Mouse (Mus musculus): ENCODE data around the gene Kank1. TPM values are rescaled to one million over a fixed set of nuclear protein-coding genes. Genes with fewer than 3 reads are reported as not detected.

Gene Kank1
- polyA plus RNA-seq, 1 experiment from 2014 or later: 3.9 TPM

DNA sequence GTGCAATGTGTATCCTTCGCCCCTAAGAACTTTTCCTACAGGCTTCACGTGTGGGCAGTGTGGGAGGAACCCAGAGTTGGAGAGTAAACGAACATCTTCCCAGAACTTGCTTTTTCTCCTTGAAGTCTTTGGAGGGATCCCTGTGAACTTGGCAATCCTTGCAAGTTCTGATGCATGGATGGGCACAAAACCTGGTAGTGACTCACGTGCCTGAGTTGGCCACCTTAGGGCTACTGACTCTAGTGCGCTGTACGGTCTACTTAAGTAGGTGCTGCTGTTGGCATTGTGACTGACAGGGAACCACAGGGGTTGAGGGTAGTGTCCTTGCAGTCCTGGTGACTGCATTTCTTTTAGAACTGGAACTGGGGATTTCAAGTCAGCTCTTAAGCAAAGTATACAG lies 21.5 kb downstream of the Kank1 start:
- no peak for ATAC-seq (replicated peaks)
- 87% methylated on average over 6 of the region's 6 CpGs for WGBS
- Histone ChIP-seq H3K4me3 (no peak overlapping the region), H3K9ac (replicated peaks) (no peak overlapping the region), H3K9me3 (no peaks in the 10 kb centered on the region), H3K36me3 (no peaks in the 10 kb centered on the region), H3K27me3 (no peaks in the 10 kb centered on the region), H3K27ac (replicated peaks) (no peak overlapping the region), H3K4me1 (no peaks in the 10 kb centered on the region), H3K4me2 (replicated peaks) (no peak overlapping the region)

DNA sequence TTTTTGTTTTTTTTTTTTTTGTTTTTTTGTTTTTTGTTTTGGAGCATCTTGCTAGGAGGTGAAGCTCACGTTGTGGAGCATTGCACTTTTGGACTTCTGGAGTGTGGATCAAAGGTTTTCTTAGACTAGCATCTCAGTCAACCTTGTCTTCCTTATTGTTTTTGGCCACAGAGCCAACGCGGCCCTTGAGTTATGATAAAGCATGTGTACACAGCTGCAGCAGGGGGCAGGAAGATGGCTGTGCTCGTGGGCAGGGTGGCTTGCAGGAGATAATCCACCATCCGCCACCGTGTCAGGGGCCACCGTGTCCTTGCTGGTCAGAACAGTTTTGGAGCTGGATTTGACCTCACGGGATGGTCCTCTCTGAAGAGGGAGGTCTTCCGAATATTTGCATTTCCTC lies 29.4 kb downstream of the Kank1 start:
- no peak overlapping the region for H3K9ac ChIP-seq (replicated peaks)
- no peak overlapping the region for H3K27ac ChIP-seq (replicated peaks)
- ATAC-seq (replicated peaks): no peak
- no peak overlapping the region for H3K4me3 ChIP-seq
- no peaks in the 10 kb centered on the region for H3K4me1 ChIP-seq
- no peaks in the 10 kb centered on the region for H3K9me3 ChIP-seq
- no peak overlapping the region for H3K4me2 ChIP-seq (replicated peaks)
- H3K36me3 ChIP-seq: no peaks in the 10 kb centered on the region
- H3K27me3 ChIP-seq: no peaks in the 10 kb centered on the region
- WGBS: 56% methylated on average over 9 of the region's 9 CpGs

DNA sequence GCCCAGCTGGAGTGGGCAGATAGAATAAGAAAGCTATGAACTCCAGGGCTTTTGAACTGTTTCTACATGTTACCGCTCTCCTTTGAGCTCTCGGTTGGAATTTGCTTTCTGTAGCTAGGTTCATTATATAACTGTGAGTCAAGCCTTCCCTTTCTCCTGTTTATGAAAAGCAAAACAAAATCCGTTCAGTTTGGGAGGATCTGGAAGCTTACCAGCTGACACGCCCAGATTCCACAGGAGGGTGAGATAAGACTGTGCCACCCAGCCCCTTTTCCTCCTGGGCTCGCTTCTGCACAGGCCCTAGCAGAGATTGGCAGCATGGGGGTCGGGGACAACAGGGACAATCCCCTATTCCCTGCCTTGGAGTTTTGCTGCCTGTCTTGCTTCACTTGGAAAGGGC lies 30.5 kb downstream of the Kank1 start:
- H3K4me1 ChIP-seq: no peaks in the 10 kb centered on the region
- no peak overlapping the region for H3K27ac ChIP-seq (replicated peaks)
- H3K9me3 ChIP-seq: no peaks in the 10 kb centered on the region
- WGBS: 21% methylated on average over 6 of the region's 6 CpGs
- no peaks in the 10 kb centered on the region for H3K36me3 ChIP-seq
- ATAC-seq (replicated peaks): no peak
- H3K9ac ChIP-seq (replicated peaks): no peak overlapping the region
- no peak overlapping the region for H3K4me3 ChIP-seq
- H3K4me2 ChIP-seq (replicated peaks): no peak overlapping the region
- H3K27me3 ChIP-seq: no peaks in the 10 kb centered on the region

DNA sequence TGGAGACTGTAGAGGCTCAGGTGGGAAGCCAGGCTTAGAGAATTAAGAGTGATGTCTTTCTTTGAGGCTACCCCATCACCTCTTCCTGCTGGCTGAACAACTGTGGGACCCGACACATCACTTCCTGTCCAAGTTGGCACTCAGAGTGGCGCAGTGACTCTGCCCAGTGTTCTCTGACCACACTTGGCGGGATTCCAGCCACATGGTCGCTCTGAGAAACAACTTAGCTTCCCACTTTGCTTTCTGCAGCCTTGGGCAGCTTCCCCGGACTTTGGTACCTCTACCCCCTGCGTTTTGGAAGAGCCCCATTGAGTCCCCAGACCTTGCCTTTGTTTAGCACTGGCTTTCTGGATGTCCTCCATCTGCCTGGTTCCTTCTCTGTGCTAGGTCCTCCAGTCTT lies 31.8 kb downstream of the Kank1 start:
- Histone ChIP-seq H3K36me3 (no peaks in the 10 kb centered on the region), H3K27ac (replicated peaks) (no peak overlapping the region), H3K9me3 (no peaks in the 10 kb centered on the region), H3K4me1 (no peaks in the 10 kb centered on the region), H3K4me3 (no peak overlapping the region), H3K4me2 (replicated peaks) (no peak overlapping the region), H3K27me3 (no peaks in the 10 kb centered on the region), H3K9ac (replicated peaks) (no peak overlapping the region)
- ATAC-seq (replicated peaks): no peak
- 80% methylated on average over 6 of the region's 6 CpGs for WGBS

DNA sequence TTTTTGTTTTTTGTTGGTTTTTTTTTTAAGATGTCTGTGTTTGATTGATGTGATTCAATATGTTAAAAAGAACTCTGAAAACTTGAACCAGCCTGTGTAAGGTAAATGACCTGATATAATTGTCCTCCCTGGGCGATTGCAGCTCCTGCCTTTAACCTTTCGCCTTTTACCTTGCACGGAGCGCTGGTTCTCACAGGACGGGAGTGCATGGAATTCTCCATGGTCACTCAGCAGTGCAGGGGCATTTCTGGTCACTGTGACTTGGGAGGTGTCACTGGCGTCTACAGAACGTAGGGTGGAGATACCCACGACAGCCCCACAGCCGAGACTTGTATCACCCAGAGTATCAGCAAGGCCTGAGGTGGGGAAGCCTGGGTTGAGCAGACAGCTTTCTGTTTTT lies 34.8 kb downstream of the Kank1 start:
- H3K27me3 ChIP-seq: peaks cover 4% of the 10 kb centered on the region; the same call in 1 of the 2 replicates
- no peaks in the 10 kb centered on the region for H3K4me1 ChIP-seq
- H3K36me3 ChIP-seq: no peaks in the 10 kb centered on the region
- no peak overlapping the region for H3K4me2 ChIP-seq (replicated peaks)
- no peak overlapping the region for H3K27ac ChIP-seq (replicated peaks)
- H3K4me3 ChIP-seq: no peak overlapping the region
- ATAC-seq (replicated peaks): no peak
- H3K9ac ChIP-seq (replicated peaks): no peak overlapping the region
- WGBS: 61% methylated on average over 9 of the region's 9 CpGs
- H3K9me3 ChIP-seq: no peaks in the 10 kb centered on the region

DNA sequence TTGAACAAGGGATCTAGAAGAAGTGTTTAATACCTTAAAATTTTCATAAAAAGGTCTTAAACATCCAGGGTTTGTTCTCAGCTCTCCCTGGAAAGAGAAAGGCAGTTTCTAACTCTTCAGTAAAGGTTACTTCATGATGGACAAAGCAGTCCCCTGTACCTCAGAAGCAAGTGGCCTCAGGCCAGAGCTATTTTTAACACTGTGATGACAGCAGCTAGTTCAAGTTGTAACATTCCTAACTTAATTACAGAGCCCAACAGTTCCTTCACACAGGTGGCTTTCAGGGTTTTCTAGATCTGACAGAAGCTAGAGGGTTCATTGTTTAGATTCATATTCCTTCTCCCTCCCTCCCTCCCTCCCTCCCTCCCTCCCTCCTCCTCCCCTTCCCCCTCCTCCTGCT lies 36.4 kb downstream of the Kank1 start:
- no peak overlapping the region for H3K27ac ChIP-seq (replicated peaks)
- H3K4me3 ChIP-seq: no peak overlapping the region
- H3K9ac ChIP-seq (replicated peaks): no peak overlapping the region
- peaks cover 4% of the 10 kb centered on the region; the same call in 1 of the 2 replicates for H3K27me3 ChIP-seq
- H3K9me3 ChIP-seq: no peaks in the 10 kb centered on the region
- H3K36me3 ChIP-seq: no peaks in the 10 kb centered on the region
- H3K4me2 ChIP-seq (replicated peaks): no peak overlapping the region
- no peak for ATAC-seq (replicated peaks)
- no peaks in the 10 kb centered on the region; the same call in 1 of the 2 replicates for H3K4me1 ChIP-seq

DNA sequence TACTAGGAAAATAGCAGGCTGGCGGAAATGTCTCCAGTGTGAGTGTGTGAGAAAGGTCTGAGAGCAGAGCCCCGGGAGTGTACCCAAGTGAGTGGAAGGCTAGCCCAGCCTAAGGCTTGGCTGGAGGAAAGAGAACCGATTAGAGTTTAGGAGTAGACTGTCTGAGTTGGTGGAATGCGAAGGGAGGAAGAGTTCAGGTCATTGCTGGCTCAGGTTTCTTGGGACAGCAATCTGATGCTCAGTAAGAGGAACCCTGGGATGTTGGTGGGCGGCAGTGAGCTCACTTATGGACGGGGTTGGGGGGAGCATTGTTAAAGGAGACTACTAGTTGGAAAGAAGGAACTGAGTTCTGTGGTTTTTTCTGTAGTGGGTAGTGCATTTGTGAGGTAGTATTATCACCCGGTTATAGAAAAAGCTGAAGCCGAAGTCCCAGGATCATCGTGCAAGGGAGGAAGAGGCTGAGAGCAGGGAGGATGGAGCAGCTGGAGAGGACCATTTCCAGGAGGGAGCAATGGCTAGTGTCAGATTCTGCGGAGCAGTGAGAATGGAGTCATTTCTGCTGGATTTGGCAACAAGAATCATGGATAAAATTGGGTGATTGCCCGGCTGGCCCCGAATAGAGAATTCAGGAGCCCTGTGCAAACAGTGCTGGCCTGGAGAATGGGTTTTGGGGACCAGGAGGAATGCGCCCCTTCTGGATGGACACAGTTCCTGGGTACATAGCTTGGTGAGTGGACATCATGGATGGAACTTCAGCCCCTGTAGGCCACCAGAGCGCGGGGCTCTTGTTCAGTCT lies 40.0 kb downstream of the Kank1 start:
- ATAC-seq (replicated peaks): no peak
- no peak overlapping the region for H3K27ac ChIP-seq (replicated peaks)
- H3K36me3 ChIP-seq: no peaks in the 10 kb centered on the region
- no peaks in the 10 kb centered on the region; the same call in 1 of the 2 replicates for H3K4me1 ChIP-seq
- no peak overlapping the region for H3K9ac ChIP-seq (replicated peaks)
- H3K4me3 ChIP-seq: no peak overlapping the region
- 91% methylated on average over 15 of the region's 15 CpGs for WGBS
- H3K4me2 ChIP-seq (replicated peaks): no peak overlapping the region
- no peaks in the 10 kb centered on the region for H3K9me3 ChIP-seq
- H3K27me3 ChIP-seq: peaks cover 12% of the 10 kb centered on the region; the same call in 1 of the 2 replicates

DNA sequence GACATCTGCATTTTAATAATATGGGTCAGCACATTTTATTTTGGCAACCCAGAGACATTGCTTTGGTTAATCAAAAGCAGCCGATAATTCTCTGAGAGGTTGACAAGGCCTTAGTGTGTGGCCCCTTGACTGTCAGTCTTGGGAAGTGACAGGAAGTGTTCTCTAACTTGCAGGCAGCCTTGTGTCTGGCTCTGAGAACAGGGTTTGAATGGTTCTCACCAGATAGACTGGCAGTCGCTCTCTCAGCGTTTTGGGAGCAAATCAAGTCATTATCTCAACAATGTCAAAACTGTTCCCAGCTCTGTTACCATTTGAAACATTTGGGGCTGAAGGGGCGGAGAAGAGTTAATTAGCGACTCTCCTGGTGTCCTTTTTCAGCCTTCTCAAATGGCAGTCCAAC lies 41.0 kb downstream of the Kank1 start:
- no peaks in the 10 kb centered on the region; the same call in 1 of the 2 replicates for H3K4me1 ChIP-seq
- H3K4me2 ChIP-seq (replicated peaks): no peak overlapping the region
- H3K4me3 ChIP-seq: no peak overlapping the region
- 12% methylated on average over 5 of the region's 5 CpGs for WGBS
- H3K9ac ChIP-seq (replicated peaks): no peak overlapping the region
- no peaks in the 10 kb centered on the region for H3K36me3 ChIP-seq
- no peak overlapping the region for H3K27ac ChIP-seq (replicated peaks)
- no peak; the same call in 1 of the 2 replicates for ATAC-seq (replicated peaks)
- H3K27me3 ChIP-seq: peaks cover 12% of the 10 kb centered on the region; the same call in 1 of the 2 replicates
- H3K9me3 ChIP-seq: no peaks in the 10 kb centered on the region

DNA sequence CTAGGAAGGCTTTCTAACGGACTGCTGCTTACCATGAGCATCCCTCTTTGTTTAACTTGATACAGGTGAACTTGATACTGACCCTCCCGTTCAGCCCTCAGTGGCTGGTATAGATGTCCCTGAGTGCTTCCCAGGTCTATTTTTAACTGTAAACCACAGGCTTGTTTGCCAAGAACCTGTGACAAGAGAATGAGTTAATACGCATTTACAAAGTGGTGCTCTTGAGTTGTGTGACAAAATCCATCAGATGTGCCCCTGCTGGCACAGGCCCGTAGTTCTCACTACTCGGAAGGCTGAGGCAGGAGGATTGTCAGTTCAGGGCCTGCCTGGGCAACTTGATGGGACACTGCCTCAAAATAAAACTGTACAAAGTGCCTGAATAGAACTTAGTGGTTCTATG lies 42.8 kb downstream of the Kank1 start:
- Histone ChIP-seq H3K27ac (replicated peaks) (no peak overlapping the region), H3K36me3 (no peaks in the 10 kb centered on the region), H3K9me3 (no peaks in the 10 kb centered on the region), H3K4me3 (no peak overlapping the region), H3K4me1 (no peaks in the 10 kb centered on the region; the same call in 1 of the 2 replicates), H3K27me3 (peaks cover 17% of the 10 kb centered on the region; the same call in 1 of the 2 replicates), H3K4me2 (replicated peaks) (no peak overlapping the region), H3K9ac (replicated peaks) (no peak overlapping the region)
- ATAC-seq (replicated peaks): no peak
- WGBS: 75% methylated on average over 5 of the region's 5 CpGs

DNA sequence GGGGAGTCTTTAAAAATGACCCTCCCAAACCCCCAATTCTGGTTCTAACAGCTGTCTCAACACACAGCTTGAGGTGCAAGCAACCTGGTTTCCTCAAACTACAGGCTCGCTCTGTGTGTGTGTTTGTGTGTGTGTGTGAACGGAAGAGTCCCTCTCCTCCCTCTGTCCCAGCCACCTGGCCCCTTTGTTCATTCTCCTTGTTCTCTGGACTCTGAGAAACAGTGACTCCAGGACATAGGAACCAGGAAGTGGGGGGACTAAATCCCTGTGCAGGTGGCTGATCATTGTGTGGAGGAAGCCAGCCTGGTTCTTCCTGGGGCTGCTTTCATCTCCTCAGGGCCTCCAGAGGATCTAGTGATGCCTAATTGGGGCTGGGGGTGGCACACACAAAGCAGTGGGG lies 46.9 kb downstream of the Kank1 start:
- Histone ChIP-seq H3K4me1 (peaks cover 16% of the 10 kb centered on the region), H3K27ac (replicated peaks) (no peak overlapping the region), H3K4me3 (no peak overlapping the region), H3K36me3 (no peaks in the 10 kb centered on the region), H3K27me3 (0 out of 2 replicates have a peak, but pooled peaks cover 13% of the 10 kb centered on the region), H3K9ac (replicated peaks) (no peak overlapping the region), H3K4me2 (replicated peaks) (no peak overlapping the region), H3K9me3 (no peaks in the 10 kb centered on the region)
- WGBS: 71% methylated on average over 2 of the region's 2 CpGs
- no peak for ATAC-seq (replicated peaks)

DNA sequence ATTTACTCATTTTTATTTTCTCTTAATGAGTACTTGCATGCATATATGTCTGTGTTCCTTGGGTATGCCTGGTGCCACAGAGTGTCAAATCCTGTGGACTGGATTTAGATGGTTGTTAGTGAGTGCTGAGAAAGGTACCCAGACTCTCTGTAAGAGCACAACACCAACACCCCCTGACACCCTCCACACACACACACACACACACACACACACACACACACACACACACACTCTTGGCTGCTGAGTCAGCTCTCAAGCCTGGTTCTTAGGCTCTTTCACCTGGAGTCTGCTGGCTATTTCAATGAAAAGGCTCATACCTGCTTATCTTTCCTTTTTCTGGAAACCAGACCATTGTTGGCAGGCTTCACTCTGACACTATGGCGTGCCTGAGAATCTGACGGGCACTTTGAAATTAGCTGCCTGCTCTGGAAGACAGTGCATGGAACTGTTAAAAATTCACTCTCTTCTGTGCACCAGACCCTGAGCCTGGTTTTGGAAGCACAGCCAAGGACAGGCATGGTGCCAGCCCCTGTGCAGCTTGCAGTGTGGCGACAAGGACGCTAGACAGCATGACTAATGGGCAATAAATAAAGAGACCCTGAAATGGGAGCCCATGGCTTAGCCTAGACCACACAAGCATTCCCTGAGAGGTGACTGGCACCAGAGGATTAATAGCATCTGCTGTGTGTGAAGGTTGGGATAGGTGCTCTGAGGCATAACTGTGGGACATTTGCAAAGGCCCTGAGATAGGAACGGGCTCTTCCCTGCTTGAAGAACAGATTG lies 49.2 kb downstream of the Kank1 start:
- 0 out of 2 replicates have a peak, but pooled peaks cover 5% of the 10 kb centered on the region for H3K27me3 ChIP-seq

DNA sequence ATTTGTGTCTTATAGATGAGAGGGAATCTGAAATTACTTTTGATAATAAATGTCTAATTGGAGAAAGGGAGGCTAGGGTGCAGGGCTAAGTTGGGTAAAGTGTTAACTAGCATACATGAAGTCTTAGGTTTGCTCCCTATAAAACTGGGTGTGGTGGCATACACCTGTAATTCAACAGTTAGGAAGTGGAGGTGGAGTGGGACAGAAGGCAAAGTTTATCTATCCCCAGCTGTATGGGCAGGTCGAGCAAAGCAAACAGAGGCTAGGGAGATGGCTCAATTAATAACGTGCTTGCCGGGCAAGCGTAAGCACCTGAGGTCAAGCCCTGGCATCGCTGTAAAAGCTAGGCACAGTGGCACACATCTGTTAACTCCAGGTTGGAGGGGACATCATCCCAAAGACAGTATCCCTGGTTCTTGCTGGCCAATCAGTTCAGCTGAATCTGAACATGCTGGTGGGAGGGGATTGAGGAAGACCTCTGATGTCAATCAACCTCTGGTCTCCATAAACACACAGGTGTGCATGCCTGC lies 54.3 kb downstream of the Kank1 start:
- 90% methylated on average over 5 of the region's 5 CpGs for WGBS
- Histone ChIP-seq H3K9me3 (no peaks in the 10 kb centered on the region), H3K27me3 (no peaks in the 10 kb centered on the region), H3K27ac (replicated peaks) (no peak overlapping the region), H3K36me3 (no peaks in the 10 kb centered on the region), H3K9ac (replicated peaks) (no peak overlapping the region), H3K4me2 (replicated peaks) (no peak overlapping the region), H3K4me3 (no peak overlapping the region), H3K4me1 (peaks cover 11% of the 10 kb centered on the region)
- no peak for ATAC-seq (replicated peaks)

More for the DNA sequence above, 49.2 kb downstream of the Kank1 start:
- WGBS: 22% methylated on average over 5 of the region's 5 CpGs
- Histone ChIP-seq H3K27ac (replicated peaks) (peak overlapping the region; percentile 46; the same call in 1 of the 2 replicates), H3K4me1 (peaks cover 16% of the 10 kb centered on the region), H3K4me3 (no peak overlapping the region), H3K9me3 (no peaks in the 10 kb centered on the region), H3K4me2 (replicated peaks) (no peak overlapping the region), H3K9ac (replicated peaks) (no peak overlapping the region), H3K36me3 (no peaks in the 10 kb centered on the region)
- ATAC-seq (replicated peaks): peak; percentile 98
